Mouse (Mus musculus) E14TG2a.4 (cell line): ENCODE measurements around the gene Sp110.
"Not testable (repeated sequence)": the region's sequence is repeated elsewhere in the genome, so short reads cannot be mapped to it uniquely, and the experiment has no call there.

Experiments used
- CTCF ChIP-seq: conservative IDR thresholded peaks from 2 replicates; pipeline ENCODE4 v1.5.1; 2014; ENCODE audit warnings: low read length
- NANOG ChIP-seq: IDR thresholded peaks from 2 replicates; pipeline ENCODE4 v1.6.1; 2014; ENCODE audit warnings: borderline replicate concordance, low read length, mixed read lengths

DNA sequence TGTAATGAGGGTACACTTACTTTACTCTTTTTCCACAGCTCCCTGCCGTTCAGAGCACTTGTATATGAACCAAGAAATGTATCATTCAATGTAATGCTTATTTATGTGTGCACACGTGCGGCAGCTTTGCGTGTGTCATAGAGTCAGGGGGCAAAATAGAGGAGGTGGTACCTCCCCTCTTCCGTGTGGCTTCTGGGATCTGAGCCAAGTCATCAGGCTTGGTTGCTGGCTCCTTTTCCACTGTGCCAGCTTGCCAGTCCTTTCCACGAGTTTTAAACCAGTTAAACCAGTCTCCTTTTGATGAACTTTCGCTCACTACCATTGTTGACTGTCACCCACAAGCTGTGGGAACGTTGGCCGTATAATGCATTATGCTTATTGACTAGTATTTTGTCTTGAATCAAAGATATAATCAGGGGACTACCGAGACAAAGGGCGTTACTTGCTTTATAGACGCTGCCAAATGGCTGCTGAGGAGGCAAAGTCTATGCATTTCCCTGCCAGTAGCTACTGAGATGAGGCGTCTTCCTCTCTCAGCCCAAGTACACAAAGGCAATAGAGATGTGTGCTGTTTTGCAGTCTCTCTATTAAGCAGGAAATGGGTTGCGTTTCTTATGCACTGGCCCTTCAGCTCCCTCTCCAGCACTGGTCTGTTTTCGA lies 70.0 kb downstream of the Sp110 start:
- TF ChIP-seq CTCF, NANOG: not testable (repeated sequence)
